Mouse (Mus musculus) mesoderm, embryonic 11.5 days (tissue): ENCODE data around the gene Ptch1.

Experiments
- DNase-seq: peaks from one replicate; pipeline ENCODE4 v3.0.0-alpha.2; 2012; ENCODE audit warnings: low read depth, low spot score

Gene Ptch1

DNA sequence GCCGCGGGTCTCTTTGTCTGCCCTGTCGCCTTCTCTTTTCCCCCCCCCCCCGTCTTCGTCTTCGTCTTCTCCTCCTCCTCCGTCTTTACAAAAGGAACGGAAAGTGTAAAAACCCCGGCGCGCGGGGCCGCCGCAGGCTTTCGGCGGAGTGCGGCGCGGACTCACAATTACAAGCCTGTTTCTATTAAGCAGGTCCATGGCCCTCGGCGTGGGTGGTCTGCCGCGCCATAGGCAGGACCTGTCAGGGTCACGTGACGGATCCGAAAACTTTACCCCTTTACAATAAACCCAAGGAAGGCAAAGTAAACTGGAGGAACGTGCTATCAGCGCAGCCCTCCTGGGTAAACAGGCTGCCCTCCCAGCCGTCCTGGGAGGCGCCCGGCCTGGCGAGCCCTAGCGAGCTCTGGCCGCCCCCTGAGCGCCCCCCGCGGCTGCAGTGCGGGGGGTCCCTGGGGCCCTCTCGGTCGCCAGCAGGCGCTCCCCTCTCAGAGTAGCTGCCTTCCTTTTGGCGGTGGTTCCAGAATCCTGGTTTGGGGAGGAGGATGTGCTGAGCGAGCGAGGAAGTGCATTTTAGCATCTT, at the start of gene Ptch1:
Gene Ptch1 (minus strand): TSS at position 343 of the 580 bp plus-strand sequence.
- DNase-seq = peak; percentile 87

DNA sequence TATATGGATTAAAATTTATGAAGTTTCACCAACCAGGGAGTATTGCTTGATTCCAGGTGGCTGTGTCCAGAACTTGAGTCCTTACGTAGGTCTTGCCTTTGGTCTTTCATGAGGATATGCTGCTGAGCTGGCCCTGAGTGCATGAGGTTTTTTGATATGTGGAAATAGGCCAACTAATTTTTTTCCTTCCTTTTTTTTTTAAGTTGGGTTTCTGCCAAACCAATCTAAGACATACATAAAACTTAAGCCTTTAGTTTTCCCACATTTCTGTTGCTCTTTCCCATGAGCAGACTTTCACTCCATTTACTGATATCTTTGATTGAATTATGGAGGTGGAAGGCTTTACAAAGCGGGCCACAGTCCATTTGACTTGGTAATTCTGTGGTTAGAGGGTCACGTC, 47.9 kb upstream of the Ptch1 start:
- no peak for DNase-seq

DNA sequence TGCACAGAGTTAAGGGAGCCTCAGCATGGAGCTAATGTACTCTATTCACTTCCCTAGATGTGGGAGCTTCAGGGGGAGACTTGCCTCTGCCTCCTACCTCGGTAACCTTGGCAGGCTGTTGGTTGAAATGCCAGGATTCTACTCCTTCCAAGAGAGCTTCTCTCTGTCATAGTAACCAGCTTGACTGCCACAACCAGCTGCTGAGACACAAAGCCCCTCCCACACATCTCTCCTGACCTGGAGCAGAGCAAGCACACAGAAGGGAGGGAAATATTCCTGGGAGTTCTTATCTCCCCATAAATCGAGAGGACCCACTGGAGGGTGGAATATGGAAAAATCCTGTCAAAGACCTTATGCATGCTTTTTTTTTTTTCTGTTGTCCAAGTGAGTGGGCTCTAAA, 39.8 kb upstream of the Ptch1 start:
- no peak for DNase-seq

DNA sequence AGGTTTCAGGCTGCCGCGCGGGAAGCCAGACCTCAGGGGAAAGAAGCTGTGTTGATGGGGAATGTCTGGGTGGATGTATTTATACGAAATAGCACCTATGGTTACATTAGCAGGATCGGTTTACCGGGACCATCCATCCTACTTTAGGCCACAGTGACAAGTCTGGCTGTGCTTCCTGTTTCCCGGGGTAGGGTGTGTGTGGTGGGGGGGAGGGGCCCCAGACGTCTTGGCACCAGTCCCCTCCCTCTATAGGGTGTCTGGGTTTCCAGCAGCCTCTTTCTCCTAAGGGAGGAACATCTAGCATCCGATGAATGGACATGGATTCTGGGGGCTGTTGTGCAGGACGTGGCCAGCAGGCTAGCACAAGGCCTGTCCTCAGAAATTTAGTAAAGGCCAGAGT, 36.3 kb upstream of the Ptch1 start:
- peak; percentile 53 for DNase-seq

DNA sequence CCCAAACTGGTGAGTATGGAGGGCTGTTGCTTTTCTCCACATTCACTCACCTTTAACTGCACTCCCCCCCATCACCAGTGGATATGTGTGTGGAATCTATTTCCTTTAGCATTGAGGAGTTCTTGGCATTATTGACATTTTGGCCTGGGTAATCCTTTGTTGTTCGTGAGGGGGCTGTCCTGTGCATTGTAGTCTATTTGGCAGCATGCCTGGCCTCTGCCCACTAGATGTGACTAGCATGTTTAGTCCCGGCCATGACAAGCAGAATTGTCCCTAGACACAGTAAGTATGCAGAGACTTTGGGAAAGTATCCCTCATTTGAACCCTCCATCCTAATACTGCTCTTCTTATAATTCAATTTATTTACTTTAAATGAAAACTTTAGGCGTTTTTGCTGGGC, 24.2 kb upstream of the Ptch1 start:
- no peak for DNase-seq

DNA sequence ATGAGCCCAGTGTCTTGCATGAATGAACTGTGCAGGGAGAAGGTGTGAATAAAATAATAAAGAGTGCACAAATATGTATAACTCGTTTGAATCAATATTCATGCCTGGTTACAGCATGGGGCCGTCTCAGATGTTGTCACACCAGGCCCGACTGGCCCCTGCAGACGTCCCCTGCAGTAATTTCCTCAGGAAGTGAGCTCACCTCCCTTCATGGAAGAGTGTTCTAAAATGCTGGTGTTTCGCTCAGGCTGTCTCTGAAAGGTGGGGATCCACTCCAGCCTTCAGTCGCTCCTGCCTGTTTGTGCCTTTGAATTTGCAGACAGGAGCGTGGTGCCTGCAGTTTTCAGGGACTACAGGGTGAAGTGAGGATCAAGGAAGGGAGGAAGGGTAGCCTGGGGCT, 22.5 kb upstream of the Ptch1 start:
- no peak for DNase-seq

DNA sequence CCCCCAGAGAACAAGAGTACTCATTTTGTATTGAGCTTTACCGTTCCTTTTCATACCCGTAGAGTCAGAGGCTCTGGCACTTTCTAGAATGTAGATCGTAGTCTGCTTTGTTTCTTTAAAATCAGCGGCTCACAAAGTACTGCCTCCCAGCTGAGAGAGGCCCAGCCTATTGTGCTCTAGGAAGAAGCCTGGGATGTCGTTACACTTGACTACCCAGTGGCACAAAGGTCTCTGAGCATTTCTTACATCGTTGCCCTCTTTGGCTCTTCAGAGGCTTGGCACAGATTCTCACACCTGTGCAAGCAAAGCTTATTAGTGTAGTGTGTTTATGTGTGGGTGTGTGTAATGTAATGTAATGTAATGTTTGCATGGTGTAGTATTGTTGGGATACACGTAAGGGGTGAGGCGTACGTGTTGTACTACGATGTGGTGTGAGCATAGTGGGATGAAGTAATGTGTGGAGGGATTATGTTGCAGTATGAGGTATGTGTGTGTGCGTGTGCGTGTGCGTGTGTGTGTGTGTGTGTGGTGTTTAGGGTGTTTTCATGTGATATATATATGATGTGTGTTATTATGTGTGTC, 20.2 kb upstream of the Ptch1 start:
- DNase-seq = no peak

DNA sequence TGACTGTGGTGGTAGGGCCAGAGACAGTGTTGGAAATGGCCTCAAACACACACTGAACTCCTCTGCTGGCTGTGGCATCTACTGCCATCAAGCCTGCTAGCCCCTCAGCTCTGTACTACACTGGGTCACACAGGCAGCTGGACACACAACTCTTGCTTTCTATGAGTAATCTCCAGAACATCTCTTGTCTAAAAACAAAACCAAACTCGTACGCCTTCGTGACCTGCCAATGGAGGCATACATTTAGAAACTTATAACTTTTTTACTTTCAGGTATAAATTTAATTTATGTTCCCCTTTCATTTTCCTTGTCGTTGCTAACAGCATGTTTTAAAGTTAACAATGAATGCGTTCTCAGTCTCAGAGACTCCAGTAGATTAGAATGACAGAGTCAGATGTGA, 19.4 kb upstream of the Ptch1 start:
- no peak for DNase-seq

DNA sequence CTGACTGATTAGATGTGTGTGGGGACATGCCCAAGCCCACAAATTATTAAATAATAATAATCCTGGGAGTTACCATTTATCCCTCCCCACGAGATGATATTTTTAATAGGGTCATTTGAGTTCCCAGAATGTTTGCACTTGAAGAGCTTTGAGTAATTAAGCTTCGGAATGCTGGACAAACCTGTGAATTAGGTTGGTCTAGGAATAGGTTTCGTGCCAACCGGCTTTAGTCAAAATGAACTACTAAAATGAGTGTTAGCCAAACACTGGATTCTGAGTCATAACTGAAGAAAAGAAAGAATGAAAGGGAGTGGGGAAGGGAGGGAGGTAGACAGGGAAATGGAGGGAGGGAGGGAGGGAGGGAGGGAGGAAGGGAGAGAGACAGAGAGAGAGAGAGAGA, 1.2 kb upstream of the Ptch1 start:
- no peak for DNase-seq

DNA sequence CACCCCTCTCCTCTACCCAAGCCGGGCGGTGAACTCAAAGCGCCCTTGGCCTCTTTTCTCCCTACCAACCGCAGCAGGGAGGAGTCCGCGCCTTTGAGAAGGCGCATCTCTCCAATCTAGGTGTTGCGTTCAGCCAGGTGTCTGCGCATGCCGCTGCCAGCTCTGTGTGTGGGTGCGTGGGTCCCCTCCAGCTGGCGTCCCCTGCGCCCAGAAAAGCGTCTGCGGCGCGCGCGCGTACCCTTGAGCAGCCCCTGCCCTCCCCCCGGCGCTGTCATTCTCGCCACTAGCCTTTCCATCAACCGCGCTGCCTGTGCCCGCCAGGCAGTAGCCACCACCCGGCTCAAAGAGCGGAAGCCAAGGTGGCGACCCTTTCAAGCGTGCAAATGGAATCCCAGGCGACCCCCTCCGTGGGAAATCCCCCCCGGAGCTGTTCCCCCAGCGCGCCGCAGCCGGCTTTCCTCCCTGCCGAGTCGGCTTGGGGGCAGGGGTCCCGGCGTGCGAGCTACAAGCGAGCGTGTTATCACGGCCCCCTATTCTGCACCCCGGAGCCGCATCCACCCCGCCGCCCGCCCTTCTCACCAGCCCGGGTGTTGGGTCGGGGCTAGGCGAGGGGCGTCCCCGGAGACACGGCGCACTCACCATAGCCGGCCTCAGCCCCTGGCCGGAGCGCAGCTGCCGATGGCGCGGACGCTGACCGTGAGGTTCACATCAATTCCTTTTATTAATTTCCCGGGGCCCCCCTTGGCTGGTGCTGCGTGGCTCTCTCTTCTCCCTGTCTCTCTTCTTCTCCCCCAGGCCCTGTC, 744 bp downstream of the Ptch1 start:
- no peak for DNase-seq

DNA sequence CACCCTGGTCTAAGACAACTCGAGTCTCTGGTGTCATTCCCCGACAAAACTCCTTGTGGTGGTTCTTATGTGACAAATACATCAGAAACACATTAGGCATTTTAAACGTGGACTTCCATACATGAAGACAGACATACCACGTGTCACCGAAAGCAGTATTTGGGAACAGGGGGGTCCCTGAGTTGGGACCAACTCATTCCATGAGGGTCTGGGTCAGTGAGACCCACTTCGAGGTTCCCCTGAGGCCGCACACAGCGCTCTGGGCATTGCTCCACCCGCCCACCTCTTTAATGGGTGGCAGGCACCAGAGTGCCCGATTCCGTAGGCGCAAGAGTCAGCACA, 1.3 kb downstream of the Ptch1 start:
- no peak for DNase-seq

DNA sequence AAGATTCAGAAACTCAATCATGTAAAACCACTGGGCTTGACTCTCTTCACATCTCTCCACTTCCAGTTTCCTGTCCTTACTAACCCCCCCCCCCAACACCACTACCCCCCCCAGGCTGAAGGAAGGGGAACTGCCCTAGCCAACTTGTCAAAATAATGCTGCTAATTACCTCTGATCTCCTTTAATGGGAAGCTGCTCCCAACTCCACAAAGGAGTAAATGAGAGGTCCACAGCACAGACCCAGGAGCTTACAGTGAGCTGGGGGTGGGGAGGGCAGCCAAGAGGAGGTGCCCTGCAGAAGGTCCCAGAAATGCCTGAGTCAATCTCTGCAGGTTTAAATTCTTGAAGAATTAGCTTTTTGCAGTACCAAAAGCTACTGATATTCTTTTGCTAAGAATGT, 2.9 kb downstream of the Ptch1 start:
- DNase-seq = no peak

DNA sequence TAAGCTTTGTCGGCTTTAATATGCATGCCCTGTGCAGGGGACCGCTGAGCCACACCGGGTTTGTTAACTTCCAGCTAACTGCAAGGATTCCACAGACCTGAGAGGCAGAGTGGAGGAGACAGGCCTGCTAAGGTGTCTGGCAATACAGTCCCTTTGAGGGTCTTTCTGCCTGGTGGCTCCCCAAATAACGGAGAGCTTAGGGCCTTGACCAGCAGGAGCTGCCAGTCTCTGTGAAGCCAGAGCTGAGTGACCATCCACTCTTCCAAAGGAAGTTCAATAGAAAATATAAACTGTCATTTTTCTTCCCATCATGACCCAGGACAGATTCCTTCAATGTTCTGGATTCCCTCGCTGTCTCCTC, 4.0 kb downstream of the Ptch1 start:
- no peak for DNase-seq

DNA sequence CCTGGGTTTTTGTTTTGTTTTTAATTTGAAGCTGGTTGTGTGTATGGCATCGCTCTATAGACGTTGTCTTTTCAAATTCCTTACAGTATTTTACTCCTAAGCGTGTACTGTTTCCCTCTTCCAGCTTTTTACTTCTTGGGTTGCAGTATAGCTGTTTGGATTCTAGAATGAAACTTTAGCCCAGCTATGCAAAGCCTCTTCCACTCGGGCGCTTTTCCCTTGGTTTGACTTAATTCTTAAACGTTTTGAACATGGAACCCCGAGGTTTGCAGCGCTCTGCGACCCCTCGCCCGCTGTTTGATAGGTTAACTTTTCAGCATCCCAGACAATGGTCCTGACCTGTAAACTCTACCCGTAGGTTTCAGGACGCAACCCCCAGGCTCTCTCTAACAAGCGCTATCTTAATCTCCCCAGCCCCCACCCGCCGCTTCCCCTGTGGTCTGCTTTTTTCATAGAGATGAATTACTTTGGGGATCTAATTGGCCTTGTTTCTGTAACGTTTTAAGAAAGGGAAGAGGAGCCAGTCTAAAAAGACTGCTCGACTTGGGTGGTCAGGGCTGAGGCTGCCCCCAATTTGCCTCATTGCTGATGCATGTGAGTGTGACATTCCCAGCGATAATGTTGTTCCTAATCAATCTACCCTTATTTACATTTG, 4.5 kb downstream of the Ptch1 start:
- DNase-seq = no peak

DNA sequence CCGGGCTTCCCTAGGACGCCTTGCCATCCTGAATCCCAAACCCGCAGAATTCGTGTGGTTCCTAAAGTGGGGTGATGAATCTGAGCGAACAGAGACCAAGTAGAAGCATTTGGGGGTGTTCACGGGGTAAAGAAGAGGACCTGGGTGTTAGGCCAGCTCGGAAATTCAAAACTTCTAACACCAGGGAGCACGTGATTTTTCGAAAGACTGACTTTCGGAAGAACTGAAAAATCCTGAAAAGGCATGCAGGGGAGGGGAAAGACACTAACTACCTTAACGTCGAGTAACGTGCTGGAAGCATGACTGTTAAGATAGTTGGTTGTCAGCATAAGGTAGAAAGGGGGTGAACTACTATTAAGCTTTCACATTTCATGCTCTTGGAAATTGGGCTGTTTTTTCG, 5.1 kb downstream of the Ptch1 start:
- no peak for DNase-seq

DNA sequence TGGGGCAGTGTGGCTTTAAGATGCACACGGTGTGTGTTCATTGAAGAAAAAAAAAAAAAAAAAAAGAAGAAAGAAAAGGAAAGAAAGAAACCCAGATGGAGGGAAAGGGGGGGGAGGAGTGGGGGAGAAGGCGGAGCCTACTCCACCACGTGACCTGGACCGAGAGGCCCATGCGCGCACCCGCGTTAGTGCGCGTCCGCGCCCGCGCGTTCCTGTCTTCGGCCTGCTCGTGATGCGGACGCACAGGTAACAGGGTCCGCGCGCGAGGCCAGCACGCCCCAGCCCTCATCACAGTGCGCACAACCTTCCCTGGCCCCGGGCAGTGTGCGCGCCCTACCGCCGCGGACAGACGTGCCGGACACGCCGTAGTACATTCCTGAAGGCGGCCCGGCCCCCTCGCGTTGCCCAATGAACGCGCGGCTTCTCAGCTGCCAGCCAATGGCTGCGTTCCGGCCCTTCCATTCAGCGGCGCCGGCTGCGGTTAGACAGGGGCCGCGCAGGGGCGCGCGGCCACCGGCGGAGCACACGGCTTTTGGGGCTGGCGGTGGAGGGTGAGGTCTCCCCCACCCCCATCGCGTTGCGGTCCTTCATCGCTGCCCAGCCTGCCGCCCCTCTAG, 5.6 kb downstream of the Ptch1 start:
- peak; percentile 98 for DNase-seq

DNA sequence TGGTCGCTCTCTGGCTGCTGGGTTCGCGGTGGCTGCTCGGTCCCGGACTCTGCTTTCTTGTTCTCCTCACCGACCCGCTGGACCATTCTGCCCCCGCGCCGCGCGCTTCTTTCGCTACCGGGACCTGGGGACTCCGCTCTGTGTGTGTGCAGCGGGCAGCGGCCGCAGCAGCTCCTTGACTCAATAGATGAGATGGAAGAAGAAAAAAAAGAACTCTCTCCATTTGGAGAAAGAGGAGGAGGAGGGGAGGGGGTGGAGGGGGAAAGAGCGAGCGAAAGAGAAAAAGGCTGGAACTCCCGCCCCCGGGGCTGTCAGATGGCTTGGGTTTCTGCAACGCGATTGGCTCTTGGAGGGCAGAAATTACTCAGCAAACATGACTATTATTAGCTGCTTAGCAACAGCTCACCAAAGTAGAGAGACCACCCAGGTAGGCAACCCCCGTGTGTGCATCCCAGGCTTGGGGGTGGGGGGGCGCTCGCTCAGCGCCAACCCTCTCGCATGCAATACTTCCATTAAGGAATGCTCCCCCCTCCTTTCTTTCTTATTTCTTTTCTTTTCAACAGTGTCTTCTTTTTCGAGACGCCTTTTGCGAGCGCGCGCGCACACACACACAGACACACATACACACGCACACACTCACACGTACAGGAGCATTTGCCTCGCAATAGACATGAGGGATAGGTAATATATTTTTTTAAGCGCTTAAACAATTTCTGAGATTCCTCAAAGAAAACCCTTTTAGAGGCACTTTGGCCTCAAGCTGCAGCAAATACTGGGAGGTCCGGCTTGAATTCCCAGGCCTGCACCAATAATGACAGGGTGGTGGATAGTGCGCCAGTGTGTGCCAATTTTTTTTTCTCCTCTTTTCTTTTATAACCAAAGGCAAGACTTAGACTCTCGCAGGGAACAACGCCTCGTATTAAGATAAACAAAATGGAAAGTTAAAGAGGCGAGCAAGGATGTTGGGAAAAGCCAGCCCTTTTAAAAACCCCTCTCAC, 7.1 kb downstream of the Ptch1 start:
- peak; percentile 97 for DNase-seq

DNA sequence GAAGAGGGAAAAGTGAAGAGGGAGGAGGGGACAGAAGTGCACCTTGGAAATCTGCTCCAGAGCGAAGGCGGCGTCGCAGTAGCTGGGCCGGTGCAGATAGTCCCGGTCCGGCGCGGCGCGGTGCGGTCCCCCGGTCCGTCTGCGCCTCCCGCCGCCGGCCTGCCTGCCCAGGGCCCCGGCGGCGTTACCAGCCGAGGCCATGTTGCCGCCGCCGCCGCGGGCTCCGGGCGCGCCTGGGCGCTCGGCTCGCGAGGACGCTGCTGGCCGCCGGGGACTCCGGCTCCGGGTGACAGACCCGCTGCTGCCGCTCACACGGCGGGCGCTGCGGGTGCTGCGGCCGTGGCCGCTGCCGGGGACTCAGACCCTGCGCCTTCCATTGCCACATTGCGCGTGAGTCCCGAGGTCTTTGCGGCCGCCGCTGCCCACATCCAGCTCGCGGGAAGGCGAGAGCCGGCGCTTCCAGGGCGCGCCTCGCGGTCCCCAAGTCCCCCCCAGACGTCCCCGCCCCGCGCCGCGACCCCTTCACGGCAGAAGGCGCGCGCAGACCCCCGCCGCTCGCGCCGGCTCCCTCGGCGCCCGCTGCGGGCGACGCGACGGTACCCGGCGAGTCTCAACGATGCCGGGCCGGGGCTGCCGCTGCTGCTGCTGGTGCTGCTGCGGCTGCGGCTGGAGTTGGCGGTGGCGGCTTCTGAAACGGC, 7.9 kb downstream of the Ptch1 start:
- no peak for DNase-seq

DNA sequence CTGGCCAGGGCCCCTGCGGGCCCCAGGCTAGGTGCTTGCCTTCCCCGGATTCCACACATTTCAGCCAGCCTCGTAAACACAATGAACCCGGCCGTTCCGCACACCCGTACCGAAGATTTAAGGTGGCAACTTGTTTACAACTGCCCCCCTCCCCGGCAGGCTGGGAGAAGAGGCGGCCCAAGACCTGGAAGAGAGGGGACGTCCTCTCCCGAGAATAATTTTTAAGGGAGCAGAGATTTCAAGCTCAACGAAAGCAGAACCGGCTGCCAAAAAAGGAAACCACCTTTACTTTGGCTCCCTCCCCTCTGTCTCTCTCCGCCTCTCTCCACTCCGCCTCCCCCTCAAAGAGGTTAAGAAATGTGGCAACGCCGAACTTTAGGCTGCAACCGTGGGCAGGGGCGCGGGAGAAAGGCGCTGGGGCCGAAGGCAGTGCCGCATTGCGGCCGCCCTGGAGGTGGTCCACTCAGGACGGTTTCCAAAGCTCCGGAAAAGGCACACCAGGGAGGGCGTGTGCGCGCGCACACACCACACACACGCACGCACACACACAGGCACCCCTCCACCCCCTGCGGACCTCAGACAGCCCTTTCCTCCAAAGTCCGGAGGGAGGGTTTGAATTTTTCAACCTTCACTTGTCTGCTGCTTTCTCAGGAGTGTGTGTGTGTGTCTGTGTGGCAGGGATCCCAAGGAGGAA, 8.6 kb downstream of the Ptch1 start:
- DNase-seq = peak; percentile 83
